Mouse (Mus musculus) testis, adult 2 months (tissue): Measurements from ENCODE around the gene Gm11492.

ENCODE experiments used
- CTCF ChIP-seq: fragments of 200-500 bp; IDR thresholded peaks from 2 replicates; pipeline ENCODE4 v1.5.1; 2012; ENCODE audit warnings: low read depth, mild to moderate bottlenecking, inconsistent platforms, low read length, moderate library complexity; ENCODE audit not compliant: control insufficient read depth, insufficient read depth, insufficient replicate concordance
- POLR2A ChIP-seq: fragments of 200-500 bp; IDR thresholded peaks from 2 replicates; pipeline ENCODE4 v1.6.1; 2012; ENCODE audit warnings: low read depth, mild to moderate bottlenecking, inconsistent platforms, low read length, moderate library complexity; ENCODE audit not compliant: control insufficient read depth

DNA sequence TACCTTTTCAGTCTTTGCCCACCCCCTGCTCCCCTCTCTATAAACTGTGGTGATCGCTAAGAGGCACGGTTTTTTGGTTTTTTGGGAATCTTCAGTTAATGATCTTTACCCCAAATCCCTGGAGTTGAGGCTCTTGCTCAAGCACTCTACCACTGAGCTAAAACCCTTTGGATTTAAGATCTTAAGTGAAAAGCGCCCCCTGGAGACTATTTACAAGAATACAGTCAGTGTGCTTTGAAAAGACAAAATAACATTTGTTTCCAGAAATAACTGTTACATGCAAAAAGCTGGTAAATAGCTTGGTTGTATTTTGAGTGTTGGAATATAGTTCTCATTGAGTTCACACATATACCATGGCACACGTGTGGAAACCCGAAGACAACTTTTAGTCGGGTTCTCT is 34.8 kb upstream of the Gm11492 start:
- TF ChIP-seq CTCF (no peak), POLR2A (no peak)
